Mouse (Mus musculus) testis, adult 2 months (tissue): ENCODE measurements at regions not wholly inside any gene's neighbourhood (a gene's known extent, or its start where the extent isn't known, plus 50 kb on each side); places are given as distances from the start of the nearest gene placed in this dataset.

Experiments
- H3K27ac ChIP-seq: fragments of 200-500 bp; 2 replicates; pipeline ENCODE4 v1.5.1; 2012; ENCODE audit warnings: low read depth, low read length; ENCODE audit not compliant: control insufficient read depth, insufficient read depth
- H3K27me3 ChIP-seq: fragments of 200-500 bp; 2 replicates; pipeline ENCODE4 v1.6.1; 2012; ENCODE audit warnings: mild to moderate bottlenecking, low read length, moderate library complexity; ENCODE audit not compliant: control insufficient read depth, insufficient read depth
- H3K36me3 ChIP-seq: fragments of 200-500 bp; 2 replicates; pipeline ENCODE4 v1.6.1; 2012; ENCODE audit warnings: mild to moderate bottlenecking, low read length; ENCODE audit not compliant: control insufficient read depth, insufficient read depth
- H3K4me1 ChIP-seq: fragments of 200-500 bp; 2 replicates; pipeline ENCODE4 v1.6.1; 2012; ENCODE audit warnings: low read length; ENCODE audit not compliant: control insufficient read depth, insufficient read depth
- H3K4me3 ChIP-seq: fragments of 200-500 bp; 2 replicates; pipeline ENCODE4 v1.5.1; 2012; ENCODE audit warnings: low read depth, mild to moderate bottlenecking, low read length, moderate library complexity, mixed read lengths; ENCODE audit not compliant: control insufficient read depth
- CTCF ChIP-seq: fragments of 200-500 bp; IDR thresholded peaks from 2 replicates; pipeline ENCODE4 v1.5.1; 2012; ENCODE audit warnings: low read depth, mild to moderate bottlenecking, inconsistent platforms, low read length, moderate library complexity; ENCODE audit not compliant: control insufficient read depth, insufficient read depth, insufficient replicate concordance
- POLR2A ChIP-seq: fragments of 200-500 bp; IDR thresholded peaks from 2 replicates; pipeline ENCODE4 v1.6.1; 2012; ENCODE audit warnings: low read depth, mild to moderate bottlenecking, inconsistent platforms, low read length, moderate library complexity; ENCODE audit not compliant: control insufficient read depth

GRCm38 (mm10) chr11:64924989-64925388 is 53.8 kb upstream of the Elac2 start:
- no peak for TF ChIP-seq CTCF
- TF ChIP-seq POLR2A, result no peak

GRCm38 (mm10) chr11:64925970-64926369 is 52.9 kb upstream of the Elac2 start:
- Histone ChIP-seq H3K4me3 (no peak overlapping the region), H3K27ac (no peak overlapping the region), H3K27me3 (no peaks in the 10 kb centered on the region), H3K36me3 (no peaks in the 10 kb centered on the region), H3K4me1 (no peaks in the 10 kb centered on the region)
- no peak for TF ChIP-seq POLR2A
- no peak for TF ChIP-seq CTCF

More at GRCm38 (mm10) chr11:64924989-64925388, 53.8 kb upstream of the Elac2 start:
- no peaks in the 10 kb centered on the region for H3K36me3 ChIP-seq
- H3K27ac ChIP-seq, result no peak overlapping the region
- no peak overlapping the region for H3K4me3 ChIP-seq
- no peaks in the 10 kb centered on the region for H3K27me3 ChIP-seq
- H3K4me1 ChIP-seq, result no peaks in the 10 kb centered on the region
